Mouse (Mus musculus) heart, postnatal 0 days (tissue): ENCODE results near the gene Adprhl2. TPM values are rescaled to one million over a fixed set of nuclear protein-coding genes. Genes with fewer than 3 reads are reported as not detected.

Experiments
- ATAC-seq: fragments of 200-750 bp; cut with Nextera tagmentation; 2 replicates; pipeline ENCODE4 v1.8.0; 2017; ENCODE audit warnings: low read depth, moderate number of reproducible peaks, moderate library complexity; ENCODE audit not compliant: insufficient read depth
- DNase-seq: peaks from one replicate; pipeline ENCODE4 v3.0.0-alpha.2; 2016; ENCODE audit warnings: low spot score
- H3K27ac ChIP-seq: fragments of 300-500 bp; sonication (generic); 2 replicates; pipeline ENCODE4 v1.5.1; 2014; ENCODE audit warnings: low read depth, mild to moderate bottlenecking
- H3K27me3 ChIP-seq: fragments of 300-500 bp; sonication (generic); 2 replicates; pipeline ENCODE4 v1.6.1; 2014; ENCODE audit warnings: low read length, mixed read lengths; ENCODE audit not compliant: control insufficient read depth, insufficient read depth
- H3K36me3 ChIP-seq: fragments of 300-500 bp; sonication (generic); replicated peaks from 2 replicates; pipeline ENCODE4 v1.6.1; 2014; ENCODE audit warnings: low read length, mixed read lengths; ENCODE audit not compliant: control insufficient read depth, insufficient read depth
- H3K4me1 ChIP-seq: fragments of 300-500 bp; sonication (generic); 2 replicates; pipeline ENCODE4 v1.6.1; 2014; ENCODE audit warnings: antibody characterized with exemption; ENCODE audit not compliant: control insufficient read depth, insufficient read depth
- H3K4me2 ChIP-seq: fragments of 300-500 bp; sonication (generic); 2 replicates; pipeline ENCODE4 v1.6.1; 2014; ENCODE audit warnings: low read depth, mild to moderate bottlenecking, low read length, moderate library complexity
- H3K4me3 ChIP-seq: fragments of 300-500 bp; sonication (generic); 2 replicates; pipeline ENCODE4 v1.5.1; 2014; ENCODE audit warnings: low read depth, low read length
- H3K9ac ChIP-seq: fragments of 300-500 bp; sonication (generic); replicated peaks from 2 replicates; pipeline ENCODE4 v1.6.1; 2014; ENCODE audit warnings: low read depth, low read length, mixed read lengths
- H3K9me3 ChIP-seq: fragments of 300-500 bp; sonication (generic); replicated peaks from 2 replicates; pipeline ENCODE4 v1.6.1; 2016; ENCODE audit warnings: low read length; ENCODE audit not compliant: control insufficient read depth
- CTCF ChIP-seq: IDR thresholded peaks from 2 replicates; pipeline ENCODE4 v1.5.1; 2016; ENCODE audit warnings: antibody characterized with exemption, control low read depth, low read depth
- EP300 ChIP-seq: IDR thresholded peaks from 2 replicates; pipeline ENCODE4 v1.6.1; 2016; ENCODE audit warnings: antibody characterized with exemption, low read depth
- WGBS: fragments of 180-500 bp; shearing (Covaris S2); extraction: QIAGEN DNeasy Blood & Tissue Kit; methylation state at CpG from one replicate; pipeline ENCODE4 v1.1.7; 2014; 5-methylcytosine and 5-hydroxymethylcytosine counted together
- polyA plus RNA-seq: library from polyadenylated mRNA; unstranded; fragments of >200 nt; fragmentation: Nextera tagmentation; extraction: Ambion mirVana; gene quantifications from 2 replicates; pipeline ENCODE4 v1.2.1, GENCODE M21; 2015
- total RNA-seq: library from RNA; depleted of rRNA; stranded (reverse); fragments of >200 nt; gene quantifications from 2 replicates; pipeline ENCODE4 v1.2.3, GENCODE M21; 2014; ENCODE audit warnings: low replicate concordance

Adprhl2 gene
- total and polyA plus RNA-seq, 2 experiments from 2014 or later = 23.2 to 30.2 TPM

- 94% methylated on average over 13 of the region's 13 CpGs for WGBS
- no peak for TF ChIP-seq EP300
- Histone ChIP-seq H3K4me1 (0 out of 2 replicates have a peak, but pooled peaks cover 4% of the 10 kb centered on the region), H3K4me2 (no peak overlapping the region), H3K27ac (no peak overlapping the region), H3K9me3 (no peaks in the 10 kb centered on the region), H3K36me3 (peaks cover 7% of the 10 kb centered on the region), H3K27me3 (0 out of 2 replicates have a peak, but pooled peaks cover 12% of the 10 kb centered on the region), H3K9ac (no peak overlapping the region), H3K4me3 (no peak overlapping the region)
- no peak for DNase-seq
- no peak for ATAC-seq
Measured at GRCm38 (mm10) chr4:126322646-126323045, 1.1 kb upstream of the Adprhl2 start.

- ATAC-seq = 0 out of 2 replicates have a peak, but pooled peaks have one; percentile 2
- H3K9ac ChIP-seq = no peak overlapping the region
- no peak for TF ChIP-seq EP300
- no peak for TF ChIP-seq CTCF
Measured at GRCm38 (mm10) chr4:126321854-126322511, 480 bp upstream of the Adprhl2 start.

GRCm38 (mm10) chr4:126319806-126320205 lies 1.7 kb downstream of the Adprhl2 start:
- Histone ChIP-seq H3K4me2 (no peak overlapping the region), H3K9ac (no peak overlapping the region), H3K4me3 (no peak overlapping the region), H3K4me1 (0 out of 2 replicates have a peak, but pooled peaks cover 4% of the 10 kb centered on the region), H3K27me3 (0 out of 2 replicates have a peak, but pooled peaks cover 6% of the 10 kb centered on the region), H3K27ac (no peak overlapping the region), H3K9me3 (no peaks in the 10 kb centered on the region), H3K36me3 (peaks cover 23% of the 10 kb centered on the region)
- no peak for DNase-seq
- WGBS = 85% methylated on average over 6 of the region's 6 CpGs
- TF ChIP-seq CTCF = no peak
- TF ChIP-seq EP300 = no peak
- ATAC-seq = no peak

More at GRCm38 (mm10) chr4:126321854-126322511, 480 bp upstream of the Adprhl2 start:
- Histone ChIP-seq H3K27me3 (0 out of 2 replicates have a peak, but pooled peaks cover 12% of the 10 kb centered on the region), H3K27ac (no peak overlapping the region), H3K4me1 (0 out of 2 replicates have a peak, but pooled peaks cover 4% of the 10 kb centered on the region), H3K4me3 (peak overlapping the region; percentile 70), H3K4me2 (peak overlapping the region; percentile 83), H3K9me3 (no peaks in the 10 kb centered on the region), H3K36me3 (peaks cover 14% of the 10 kb centered on the region)
- 52% methylated on average over 28 of the region's 28 CpGs for WGBS
- no peak for DNase-seq

- H3K4me3 ChIP-seq = no peak overlapping the region
- H3K4me1 ChIP-seq = no peaks in the 10 kb centered on the region
- peaks cover 23% of the 10 kb centered on the region for H3K36me3 ChIP-seq
- TF ChIP-seq CTCF (no peak), EP300 (no peak)
- WGBS = 85% methylated on average over 13 of the region's 13 CpGs
- ATAC-seq (no peak), DNase-seq (no peak)
- H3K9me3 ChIP-seq = no peaks in the 10 kb centered on the region
- H3K4me2 ChIP-seq = no peak overlapping the region
- H3K9ac ChIP-seq = no peak overlapping the region
- no peaks in the 10 kb centered on the region for H3K27me3 ChIP-seq
- no peak overlapping the region for H3K27ac ChIP-seq
Measured at GRCm38 (mm10) chr4:126316443-126317040, 5.0 kb downstream of the Adprhl2 start.

GRCm38 (mm10) chr4:126315931-126316330 lies 5.6 kb downstream of the Adprhl2 start:
- no peaks in the 10 kb centered on the region for H3K9me3 ChIP-seq
- no peak for TF ChIP-seq EP300
- no peak overlapping the region for H3K4me3 ChIP-seq
- peaks cover 23% of the 10 kb centered on the region for H3K36me3 ChIP-seq
- peak; percentile 30 for DNase-seq
- H3K9ac ChIP-seq = no peak overlapping the region
- no peaks in the 10 kb centered on the region for H3K27me3 ChIP-seq
- ATAC-seq = 0 out of 2 replicates have a peak, but pooled peaks have one; percentile 44
- no peaks in the 10 kb centered on the region for H3K4me1 ChIP-seq
- H3K27ac ChIP-seq = no peak overlapping the region
- H3K4me2 ChIP-seq = no peak overlapping the region
- WGBS = 25% methylated on average over 5 of the region's 5 CpGs
